Mouse (Mus musculus) ES-Bruce4 (cell line): ENCODE data around the gene Krt28. TPM values are rescaled to one million over a fixed set of nuclear protein-coding genes. Genes with fewer than 3 reads are reported as not detected.

Experiments used
- H3K27ac ChIP-seq: 2 replicates; pipeline ENCODE4 v1.5.1; 2012; ENCODE audit warnings: low read length, inconsistent platforms; ENCODE audit not compliant: insufficient read depth
- H3K27me3 ChIP-seq: 2 replicates; pipeline ENCODE4 v1.6.1; 2012; ENCODE audit warnings: mild to moderate bottlenecking, low read length, inconsistent platforms; ENCODE audit not compliant: control insufficient read depth, poor library complexity, insufficient read depth, severe bottlenecking
- H3K36me3 ChIP-seq: 2 replicates; pipeline ENCODE4 v1.6.1; 2012; ENCODE audit warnings: inconsistent platforms, mild to moderate bottlenecking, low read length, moderate library complexity; ENCODE audit not compliant: control insufficient read depth, poor library complexity, insufficient read depth, severe bottlenecking
- H3K4me1 ChIP-seq: one replicate; pipeline ENCODE4 v1.8.1; 2011; ENCODE audit warnings: low read length; ENCODE audit not compliant: control insufficient read depth, insufficient read depth
- H3K4me3 ChIP-seq: 2 replicates; pipeline ENCODE4 v1.5.1; 2011; ENCODE audit warnings: low read depth, mild to moderate bottlenecking, low read length
- H3K9ac ChIP-seq: 2 replicates; pipeline ENCODE4 v1.6.1; 2012; ENCODE audit warnings: low read depth, mild to moderate bottlenecking, inconsistent platforms; ENCODE audit not compliant: poor library complexity, severe bottlenecking
- H3K9me3 ChIP-seq: replicated peaks from 2 replicates; pipeline ENCODE4 v1.6.1; 2012; ENCODE audit warnings: mild to moderate bottlenecking, low read length, inconsistent platforms; ENCODE audit not compliant: control insufficient read depth, poor library complexity, insufficient read depth, severe bottlenecking
- CTCF ChIP-seq: IDR thresholded peaks from one replicate; pipeline ENCODE4 v1.8.1; 2011; ENCODE audit warnings: low read depth, low read length
- EP300 ChIP-seq: IDR thresholded peaks from 2 replicates; pipeline ENCODE4 v1.6.1; 2011; ENCODE audit warnings: low read depth, low read length; ENCODE audit not compliant: insufficient read depth
- POLR2A ChIP-seq: IDR thresholded peaks from one replicate; pipeline ENCODE4 v1.8.1; 2011; ENCODE audit warnings: low read length; ENCODE audit not compliant: insufficient read depth
- polyA plus RNA-seq: library from polyadenylated mRNA; stranded (reverse); fragments of >200 nt; gene quantifications from 2 replicates; pipeline ENCODE4 v1.2.4, GENCODE M21; 2011; ENCODE audit warnings: low read depth; ENCODE audit not compliant: missing spikeins, insufficient read depth, insufficient read length

Krt28 gene
- polyA plus RNA-seq, 1 experiment: not detected

DNA sequence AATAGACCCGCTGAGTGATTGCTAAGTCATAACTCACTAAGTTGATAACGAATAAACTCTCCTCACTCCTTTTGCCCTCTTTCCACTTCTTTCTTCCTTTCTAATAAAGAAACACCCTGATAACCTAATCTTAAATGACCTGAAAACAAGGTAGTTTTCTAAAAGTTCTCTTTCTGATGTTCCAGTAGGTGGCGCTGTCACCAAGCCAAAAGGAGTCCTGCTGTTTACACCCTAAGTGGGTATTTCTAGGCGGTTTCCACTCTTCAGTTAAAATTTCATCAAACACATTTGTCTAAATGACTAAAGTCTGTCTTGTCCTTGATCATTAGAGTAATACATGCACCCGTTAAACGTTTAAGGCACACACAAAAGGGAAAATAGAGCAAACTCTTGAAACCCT lies 38.5 kb upstream of the Krt28 start:
- H3K4me1 ChIP-seq: no peaks in the 10 kb centered on the region
- no peak overlapping the region for H3K9ac ChIP-seq
- H3K27ac ChIP-seq: no peak overlapping the region
- no peak for TF ChIP-seq EP300
- TF ChIP-seq POLR2A: no peak
- no peak for TF ChIP-seq CTCF
- no peak overlapping the region for H3K4me3 ChIP-seq
- H3K27me3 ChIP-seq: no peaks in the 10 kb centered on the region
- no peaks in the 10 kb centered on the region for H3K9me3 ChIP-seq
- H3K36me3 ChIP-seq: no peaks in the 10 kb centered on the region

DNA sequence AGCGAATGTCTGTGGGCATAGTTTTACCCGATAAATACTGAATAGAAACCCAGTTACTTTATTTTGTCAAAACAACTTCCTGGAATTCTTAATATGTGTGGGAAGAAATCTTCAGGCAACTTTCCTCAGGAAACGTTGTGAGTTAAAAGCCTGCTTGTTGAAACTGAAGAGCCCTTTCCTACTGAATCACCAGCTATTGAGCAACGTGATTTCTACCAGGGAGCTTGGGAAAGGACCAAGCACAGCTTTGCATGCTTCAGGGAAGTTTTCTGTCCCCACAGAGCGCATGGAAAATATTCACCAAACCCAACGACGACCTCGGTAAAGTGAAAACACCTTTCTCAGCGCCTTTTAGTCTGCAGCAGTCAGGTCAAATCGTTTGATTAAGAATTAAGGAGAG lies 31.5 kb upstream of the Krt28 start:
- Histone ChIP-seq H3K36me3 (no peaks in the 10 kb centered on the region), H3K9me3 (no peaks in the 10 kb centered on the region), H3K27ac (no peak overlapping the region), H3K9ac (no peak overlapping the region), H3K4me1 (no peaks in the 10 kb centered on the region), H3K27me3 (no peaks in the 10 kb centered on the region), H3K4me3 (no peak overlapping the region)
- TF ChIP-seq EP300 (no peak), CTCF (no peak), POLR2A (no peak)

DNA sequence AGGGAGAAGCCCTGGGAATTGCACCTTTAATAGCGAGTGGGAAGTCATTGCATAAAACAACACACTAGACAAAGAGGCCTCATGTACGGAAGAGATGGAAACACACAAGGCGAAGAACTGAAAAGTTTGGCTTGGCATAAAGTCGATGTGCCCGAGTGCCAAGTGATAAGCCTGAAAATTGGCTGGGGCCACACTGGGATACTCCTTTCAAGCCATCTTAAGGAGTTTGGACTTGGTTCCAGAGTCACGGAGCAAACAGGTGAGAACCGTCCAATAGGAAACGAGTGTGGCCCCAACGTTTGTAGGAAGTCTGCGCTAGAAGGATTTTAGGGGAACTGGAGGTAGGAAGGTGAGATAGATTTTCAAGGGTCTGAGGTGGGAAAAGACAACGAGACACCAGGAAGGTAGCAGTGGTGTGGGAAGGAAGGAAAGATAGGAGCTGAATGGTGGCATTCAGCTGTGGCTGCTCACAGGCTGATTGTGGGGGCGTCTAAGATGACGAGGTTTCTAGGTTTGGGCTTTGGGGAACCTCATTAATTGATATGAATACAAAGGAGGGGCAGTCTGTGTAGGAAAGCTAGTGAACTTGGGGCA lies 25.4 kb upstream of the Krt28 start:
- no peak overlapping the region for H3K27ac ChIP-seq
- no peak overlapping the region for H3K9ac ChIP-seq
- no peaks in the 10 kb centered on the region for H3K4me1 ChIP-seq
- no peak overlapping the region for H3K4me3 ChIP-seq
- no peaks in the 10 kb centered on the region for H3K27me3 ChIP-seq
- H3K36me3 ChIP-seq: no peaks in the 10 kb centered on the region
- TF ChIP-seq POLR2A: no peak
- TF ChIP-seq EP300: no peak
- TF ChIP-seq CTCF: no peak
- no peaks in the 10 kb centered on the region for H3K9me3 ChIP-seq

DNA sequence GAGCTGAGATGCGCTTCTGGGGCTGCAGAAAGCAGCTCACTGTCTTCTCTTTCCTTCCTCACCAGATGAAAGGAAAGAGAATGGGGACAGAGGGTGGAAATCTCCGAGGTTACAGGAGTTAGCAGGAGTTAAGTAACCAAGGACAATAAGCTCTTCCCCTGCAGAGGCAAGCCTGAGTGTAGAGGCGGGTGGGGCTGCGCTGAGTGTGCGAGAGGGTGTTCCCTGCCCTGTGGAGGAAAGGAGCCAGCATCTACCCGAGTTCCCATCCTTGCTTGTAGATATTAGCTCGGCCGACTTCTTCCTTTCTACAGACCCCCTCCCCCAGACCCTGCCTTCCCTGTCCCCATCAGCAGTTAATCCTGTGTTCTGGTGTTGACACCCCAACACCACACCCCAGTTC lies 24.1 kb upstream of the Krt28 start:
- Histone ChIP-seq H3K4me3 (no peak overlapping the region), H3K4me1 (no peaks in the 10 kb centered on the region), H3K36me3 (no peaks in the 10 kb centered on the region), H3K27ac (no peak overlapping the region), H3K9me3 (no peaks in the 10 kb centered on the region), H3K9ac (no peak overlapping the region), H3K27me3 (no peaks in the 10 kb centered on the region)
- TF ChIP-seq CTCF (no peak), EP300 (no peak), POLR2A (no peak)

DNA sequence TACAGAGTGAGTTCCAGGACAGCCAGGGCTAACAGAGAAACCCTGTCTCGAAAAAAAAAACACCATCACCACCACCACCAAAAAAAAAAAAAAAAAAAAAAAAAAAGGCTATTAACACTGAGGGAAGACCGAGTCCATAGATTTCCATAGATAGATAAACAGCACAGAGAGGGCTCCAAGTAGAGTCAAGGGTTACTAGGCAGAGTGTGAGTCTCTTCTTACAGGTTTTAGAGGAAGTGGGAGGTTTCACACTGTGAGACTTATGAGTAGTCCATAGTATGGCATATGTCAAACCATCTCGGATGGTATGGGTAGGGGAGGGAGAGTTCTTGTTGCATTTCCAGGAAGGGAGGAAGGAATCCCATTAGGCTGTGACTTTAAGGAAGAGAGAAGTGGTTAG lies 23.4 kb upstream of the Krt28 start:
- no peak overlapping the region for H3K4me3 ChIP-seq
- no peak for TF ChIP-seq POLR2A
- TF ChIP-seq EP300: no peak
- no peak for TF ChIP-seq CTCF
- H3K36me3 ChIP-seq: no peaks in the 10 kb centered on the region
- H3K27ac ChIP-seq: no peak overlapping the region
- no peak overlapping the region for H3K9ac ChIP-seq
- H3K4me1 ChIP-seq: no peaks in the 10 kb centered on the region
- no peaks in the 10 kb centered on the region for H3K27me3 ChIP-seq
- H3K9me3 ChIP-seq: no peaks in the 10 kb centered on the region

DNA sequence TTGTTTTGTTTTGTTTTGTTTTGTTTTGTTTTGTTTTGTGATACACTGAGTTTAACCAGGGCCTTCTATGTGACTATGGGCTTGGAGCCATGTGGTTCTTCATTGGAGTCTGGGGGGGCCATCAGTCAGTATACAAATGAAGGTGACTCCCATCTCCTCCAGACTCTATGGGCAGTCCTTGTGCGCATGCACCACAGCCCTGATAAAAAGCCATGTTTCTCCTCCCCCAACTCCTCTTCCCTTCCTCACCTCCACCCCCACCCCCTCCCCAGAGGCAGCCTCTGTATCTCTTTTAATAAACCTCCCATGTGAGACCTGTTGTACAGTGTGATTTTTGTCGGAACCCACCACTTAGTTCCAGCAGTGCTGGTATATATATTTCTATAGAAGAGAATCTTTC lies 22.0 kb upstream of the Krt28 start:
- no peaks in the 10 kb centered on the region for H3K27me3 ChIP-seq
- no peaks in the 10 kb centered on the region for H3K9me3 ChIP-seq
- H3K27ac ChIP-seq: no peak overlapping the region
- no peak overlapping the region for H3K4me3 ChIP-seq
- H3K4me1 ChIP-seq: no peaks in the 10 kb centered on the region
- no peak for TF ChIP-seq CTCF
- no peak for TF ChIP-seq EP300
- TF ChIP-seq POLR2A: no peak
- no peaks in the 10 kb centered on the region for H3K36me3 ChIP-seq
- no peak overlapping the region for H3K9ac ChIP-seq
